30 mouse cellular contexts compared by ENCODE assay signal in genomic region chr17:59967383-59967782, GRCm38 (mm10).
DNase-seq lines count a peak whose midpoint lies in the region; ATAC-seq lines count a peak whose summit lies in the region.
"Had no signal": no experiment of that assay in that cellular context is flagged by ENCODE, and none has a peak within 500 bp of the region (broad histone marks: within the 10 kb centered on the region; RNA-seq: fewer than 3 reads in every experiment).

No protein-coding gene starts in this region.

- H3K4me3 ChIP-seq in embryonic facial prominence, embryonic 14.5 days (ENCODE audit: low read depth, low read length): no peak overlapping the region
- H3K4me3 ChIP-seq in embryonic facial prominence, embryonic 10.5 days: no peak overlapping the region
- H3K4me3 ChIP-seq: embryonic facial prominence, embryonic 15.5 days; heart, adult 2 months; heart, embryonic 10.5 days; heart, embryonic 13.5 days; hindbrain, embryonic 12.5 days; hindbrain, embryonic 15.5 days; intestine, embryonic 15.5 days had no signal

- peak; percentile 15 for DNase-seq in embryonic facial prominence, embryonic 14.5 days (ENCODE audit: low spot score)
- no peak for DNase-seq in embryonic facial prominence, embryonic 10.5 days (ENCODE audit: low spot score)
- peak; percentile 47 for DNase-seq in 416B (ENCODE audit: low read depth)
- no peak for DNase-seq in cerebellum, adult 18-20 months
- no peak for DNase-seq in adrenal gland, adult 8-10 months
- DNase-seq: adrenal gland, postnatal 10 days; adrenal gland, postnatal 36 days; B cell, adult 2 months; cerebellum, adult 2 months; cerebellum, adult 9-11 months; cerebellum, postnatal 25 days; embryo, embryonic 11 days; forebrain, postnatal 0 days; gastrocnemius, postnatal 25 days; heart, adult 2 months; heart, postnatal 14 days; heart, postnatal 4 days had no signal

- 72% methylated on average over 3 of the region's 3 CpGs for WGBS in embryonic facial prominence, embryonic 14.5 days
- WGBS in embryonic facial prominence, embryonic 10.5 days: 83% methylated on average over 3 of the region's 3 CpGs

- H3K27me3 ChIP-seq in embryonic facial prominence, embryonic 14.5 days (replicated peaks; ENCODE audit: control insufficient read depth, insufficient read depth, low read length): no peaks in the 10 kb centered on the region
- H3K27me3 ChIP-seq in embryonic facial prominence, embryonic 10.5 days (replicated peaks; ENCODE audit: low read depth, poor library complexity, severe bottlenecking): no peaks in the 10 kb centered on the region
- H3K27me3 ChIP-seq: CH12.LX; embryonic facial prominence, embryonic 15.5 days; heart, embryonic 13.5 days; hindbrain, embryonic 12.5 days; hindbrain, embryonic 15.5 days; intestine, embryonic 15.5 days had no signal

- no peaks in the 10 kb centered on the region for H3K4me1 ChIP-seq in embryonic facial prominence, embryonic 14.5 days (ENCODE audit: control insufficient read depth, insufficient read depth, low read length)
- no peaks in the 10 kb centered on the region for H3K4me1 ChIP-seq in embryonic facial prominence, embryonic 10.5 days
- H3K4me1 ChIP-seq: embryonic facial prominence, embryonic 15.5 days; heart, embryonic 10.5 days; heart, embryonic 13.5 days; hindbrain, embryonic 12.5 days; hindbrain, embryonic 15.5 days; intestine, embryonic 15.5 days had no signal

- H3K27ac ChIP-seq in embryonic facial prominence, embryonic 14.5 days (replicated peaks; ENCODE audit: low read depth, low read length): no peak overlapping the region
- H3K27ac ChIP-seq in embryonic facial prominence, embryonic 10.5 days (replicated peaks): no peak overlapping the region
- H3K27ac ChIP-seq: embryonic facial prominence, embryonic 15.5 days; heart, adult 2 months; heart, embryonic 10.5 days; heart, embryonic 13.5 days; hindbrain, embryonic 12.5 days; hindbrain, embryonic 15.5 days; intestine, embryonic 15.5 days had no signal

- H3K9ac ChIP-seq in embryonic facial prominence, embryonic 14.5 days (ENCODE audit: low read depth, low read length): no peak overlapping the region
- H3K9ac ChIP-seq: embryonic facial prominence, embryonic 15.5 days; forebrain, postnatal 0 days; heart, embryonic 13.5 days; hindbrain, embryonic 12.5 days; hindbrain, embryonic 15.5 days; intestine, embryonic 15.5 days had no signal

- no peak for ATAC-seq in embryonic facial prominence, embryonic 14.5 days (ENCODE audit: low read depth)
- peak; percentile 100 for ATAC-seq in common myeloid progenitor, adult 5-6 weeks (replicated peaks; ENCODE audit: low read depth, poor library complexity, severe bottlenecking)
- peak; percentile 96 for ATAC-seq in megakaryocyte progenitor cell, adult 5-6 weeks (replicated peaks; ENCODE audit: poor library complexity)
- ATAC-seq in inflammation-experienced regulatory T-cells, adult 6 months: no peak
- ATAC-seq: activated CD4-positive, CD25-positive, alpha-beta regulatory T cell, adult 4 months; forebrain, embryonic 14.5 days; forebrain, postnatal 0 days; intestine, embryonic 15.5 days had no signal

- no peaks in the 10 kb centered on the region for H3K36me3 ChIP-seq in embryonic facial prominence, embryonic 14.5 days (ENCODE audit: control insufficient read depth, insufficient read depth, low read length)
- H3K36me3 ChIP-seq in embryonic facial prominence, embryonic 10.5 days (replicated peaks): no peaks in the 10 kb centered on the region
- H3K36me3 ChIP-seq: embryonic facial prominence, embryonic 15.5 days; G1E; heart, embryonic 10.5 days; heart, embryonic 13.5 days; hindbrain, embryonic 12.5 days; hindbrain, embryonic 15.5 days; intestine, embryonic 15.5 days had no signal

- H3K4me2 ChIP-seq in embryonic facial prominence, embryonic 14.5 days (ENCODE audit: low read depth, low read length): no peak overlapping the region
- H3K4me2 ChIP-seq: embryonic facial prominence, embryonic 15.5 days; heart, embryonic 13.5 days; hindbrain, embryonic 12.5 days; hindbrain, embryonic 15.5 days; intestine, embryonic 15.5 days had no signal

- no peaks in the 10 kb centered on the region for H3K9me3 ChIP-seq in embryonic facial prominence, embryonic 14.5 days (ENCODE audit: control insufficient read depth, low read length)
- H3K9me3 ChIP-seq in embryonic facial prominence, embryonic 10.5 days: no peaks in the 10 kb centered on the region
- H3K9me3 ChIP-seq: embryonic facial prominence, embryonic 15.5 days; heart, embryonic 10.5 days; heart, embryonic 13.5 days; hindbrain, embryonic 12.5 days; hindbrain, embryonic 15.5 days; intestine, embryonic 15.5 days had no signal

Comparison
In these comparisons a context has a peak if more than half of its experiments do, and no peak if none do; other contexts are left out.
1. DNase-seq: peak in embryonic facial prominence, embryonic 14.5 days (single experiment) and 416B (single experiment); none in embryonic facial prominence, embryonic 10.5 days (single experiment), cerebellum, adult 18-20 months (0 of 2) and adrenal gland, adult 8-10 months (single experiment).
2. ATAC-seq: peak in common myeloid progenitor, adult 5-6 weeks (single experiment) and megakaryocyte progenitor cell, adult 5-6 weeks (single experiment); none in embryonic facial prominence, embryonic 14.5 days (single experiment) and inflammation-experienced regulatory T-cells, adult 6 months (single experiment).